Comparison of ENCODE assay signal across 8 mouse cellular contexts in the genomic region with DNA sequence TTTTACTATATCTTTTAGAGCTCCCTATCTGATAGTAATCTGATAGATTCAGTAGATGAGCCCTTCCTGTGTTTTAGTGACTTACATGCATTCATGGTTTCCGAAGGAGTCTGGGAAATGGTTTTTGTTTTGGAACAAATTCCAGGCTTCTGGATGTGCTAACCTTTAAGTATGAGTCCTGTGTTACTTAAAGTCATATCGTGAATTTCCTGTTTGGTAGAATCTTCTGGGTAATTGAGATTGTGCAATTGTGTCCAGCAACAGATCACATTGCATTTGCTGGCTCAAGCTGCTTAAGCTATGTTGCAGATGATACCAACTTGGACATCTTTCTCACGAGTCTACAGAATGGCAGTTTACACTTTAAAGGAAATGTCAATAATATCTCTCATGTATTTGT. TPM values are rescaled to one million over a fixed set of nuclear protein-coding genes. Genes with fewer than 3 reads are reported as not detected.
DNase-seq lines count a peak whose midpoint lies in the region; ATAC-seq and TF ChIP-seq lines count a peak whose summit lies in the region.

No protein-coding gene starts in this region.

- 0 out of 2 replicates have a peak, but pooled peaks cover 7% of the 10 kb centered on the region for H3K27me3 ChIP-seq in heart, embryonic 12.5 days (replicated peaks)
- H3K27me3 ChIP-seq in ES-Bruce4 (ENCODE audit: control insufficient read depth, insufficient read depth, low read length, poor library complexity, severe bottlenecking): no peaks in the 10 kb centered on the region
- peaks cover 22% of the 10 kb centered on the region for H3K27me3 ChIP-seq in hindbrain, embryonic 10.5 days (ENCODE audit: insufficient read depth, poor library complexity, severe bottlenecking)

- DNase-seq in heart, postnatal 25 days (ENCODE audit: low spot score): no peak
- no peak for DNase-seq in hindbrain, embryonic 10.5 days (ENCODE audit: low spot score)
- DNase-seq in lung, postnatal 25 days (ENCODE audit: low spot score): peak; percentile 46
- no peak for DNase-seq in frontal cortex, postnatal 10 days (ENCODE audit: low spot score in 2 of 2)
- no peak for DNase-seq in adrenal gland, postnatal 25 days

- TF ChIP-seq POLR2A in ES-Bruce4 (IDR thresholded peaks at IDR 0.05; ENCODE audit: insufficient read depth, low read length): no peak

- no peak overlapping the region; the same call in 1 of the 2 replicates for H3K27ac ChIP-seq in heart, embryonic 12.5 days (ENCODE audit: poor library complexity, severe bottlenecking)
- no peak overlapping the region for H3K27ac ChIP-seq in ES-Bruce4 (ENCODE audit: insufficient read depth, low read length)
- no peak overlapping the region for H3K27ac ChIP-seq in hindbrain, embryonic 10.5 days

- no peak for TF ChIP-seq CTCF in ES-Bruce4 (IDR thresholded peaks at IDR 0.05; ENCODE audit: low read depth, low read length)

- H3K36me3 ChIP-seq in heart, embryonic 12.5 days: peaks cover 3% of the 10 kb centered on the region; the same call in 1 of the 2 replicates
- H3K36me3 ChIP-seq in ES-Bruce4 (ENCODE audit: control insufficient read depth, insufficient read depth, low read length, poor library complexity, severe bottlenecking): peaks cover 3% of the 10 kb centered on the region; the same call in 1 of the 2 replicates
- no peaks in the 10 kb centered on the region for H3K36me3 ChIP-seq in hindbrain, embryonic 10.5 days

- TF ChIP-seq EP300 in ES-Bruce4 (IDR thresholded peaks at IDR 0.05; ENCODE audit: insufficient read depth, low read depth, low read length): no peak

- peaks cover 59% of the 10 kb centered on the region for H3K4me1 ChIP-seq in heart, embryonic 12.5 days (replicated peaks)
- peaks cover 6% of the 10 kb centered on the region for H3K4me1 ChIP-seq in ES-Bruce4 (ENCODE audit: control insufficient read depth, insufficient read depth, low read length)
- peaks cover 55% of the 10 kb centered on the region for H3K4me1 ChIP-seq in hindbrain, embryonic 10.5 days (replicated peaks)

- H3K4me2 ChIP-seq in heart, embryonic 12.5 days: peak overlapping the region; percentile 88

- peak overlapping the region; percentile 93 for H3K4me3 ChIP-seq in heart, embryonic 12.5 days
- H3K4me3 ChIP-seq in ES-Bruce4 (ENCODE audit: low read depth, low read length): no peak overlapping the region
- H3K4me3 ChIP-seq in hindbrain, embryonic 10.5 days: peak overlapping the region; percentile 98

- intact Hi-C loops in heart, postnatal 25 days (cut with DNase I): loop anchor here (5.0 to 10.0 kb wide), 2 partner anchors 52 to 314 kb away; a partner anchor contains a TSS

- peak overlapping the region; percentile 96 for H3K9ac ChIP-seq in heart, embryonic 12.5 days
- peak overlapping the region; percentile 91 for H3K9ac ChIP-seq in ES-Bruce4 (ENCODE audit: low read depth, poor library complexity, severe bottlenecking)

- ATAC-seq in heart, embryonic 12.5 days (ENCODE audit: insufficient number of reproducible peaks, low FRiP score): no peak
- ATAC-seq in inflammation-experienced regulatory T-cells, adult 6 months: no peak

- no peaks in the 10 kb centered on the region for H3K9me3 ChIP-seq in heart, embryonic 12.5 days (replicated peaks)
- no peaks in the 10 kb centered on the region for H3K9me3 ChIP-seq in ES-Bruce4 (replicated peaks; ENCODE audit: control insufficient read depth, insufficient read depth, low read length, poor library complexity, severe bottlenecking)
- H3K9me3 ChIP-seq in hindbrain, embryonic 10.5 days: no peaks in the 10 kb centered on the region

- WGBS in heart, embryonic 12.5 days: 45% methylated on average over 3 of the region's 3 CpGs
- 63% methylated on average over 3 of the region's 3 CpGs for WGBS in hindbrain, embryonic 10.5 days

RNA-seq across cellular contexts. Expression of a gene that starts 2.0 kb away (rescaled TPM):
- 37.1 and 38.6 TPM in 2 replicates for polyA plus RNA-seq in heart, embryonic 12.5 days (2016; fragmentation: Nextera tagmentation; extraction: Ambion mirVana)
- 10 to 100 TPM; 55.0 to 55.8 TPM for total RNA-seq in heart, postnatal 25 days (2021)
- polyA plus RNA-seq in ES-Bruce4 (2011; ENCODE audit: insufficient read depth, insufficient read length, low read depth, missing spikeins): 70.3 and 78.5 TPM in 2 replicates
- 39.2 and 43.9 TPM in 2 replicates for polyA plus RNA-seq in hindbrain, embryonic 10.5 days (2016; fragmentation: Nextera tagmentation; extraction: Ambion mirVana)
- 82.6 and 88.6 TPM in 2 replicates for total RNA-seq in adrenal gland, postnatal 25 days (2021)
- 10 to 100 TPM; 17.7 to 24.5 (median 24.2) TPM for polyA plus RNA-seq in inflammation-experienced regulatory T-cells, adult 6 months (2017; shearing (Covaris generic))

RNA-seq across cellular contexts. Expression of a gene that starts 3.1 kb away (rescaled TPM):
- 0.22 and 0.57 TPM in 2 replicates for polyA plus RNA-seq in heart, embryonic 12.5 days (2016; fragmentation: Nextera tagmentation; extraction: Ambion mirVana)
- total RNA-seq in heart, postnatal 25 days (2021): under 1 TPM; 0.16 to 0.78 TPM
- 1.2 and 2.3 TPM in 2 replicates for polyA plus RNA-seq in ES-Bruce4 (2011; ENCODE audit: insufficient read depth, insufficient read length, low read depth, missing spikeins)
- polyA plus RNA-seq in hindbrain, embryonic 10.5 days (2016; fragmentation: Nextera tagmentation; extraction: Ambion mirVana): 0.41 and 0.51 TPM in 2 replicates
- 1.9 TPM in 1 of 2 replicates, not detected in the other for total RNA-seq in adrenal gland, postnatal 25 days (2021)
- under 1 TPM; 0.21 to 0.88 (median 0.87) TPM for polyA plus RNA-seq in inflammation-experienced regulatory T-cells, adult 6 months (2017; shearing (Covaris generic))

RNA-seq across cellular contexts. Expression of a gene that starts 32.8 kb away (rescaled TPM):
- polyA plus RNA-seq in heart, embryonic 12.5 days (2016; fragmentation: Nextera tagmentation; extraction: Ambion mirVana): 3.1 and 3.3 TPM in 2 replicates
- total RNA-seq in heart, postnatal 25 days (2021): under 1 TPM in 1 of 2 experiments, not detected in 1; 0.88 TPM
- 8.5 and 8.8 TPM in 2 replicates for polyA plus RNA-seq in ES-Bruce4 (2011; ENCODE audit: insufficient read depth, insufficient read length, low read depth, missing spikeins)
- 1.4 and 3.2 TPM in 2 replicates for polyA plus RNA-seq in hindbrain, embryonic 10.5 days (2016; fragmentation: Nextera tagmentation; extraction: Ambion mirVana)
- total RNA-seq in adrenal gland, postnatal 25 days (2021): 1.7 and 2.2 TPM in 2 replicates
- polyA plus RNA-seq in inflammation-experienced regulatory T-cells, adult 6 months (2017; shearing (Covaris generic)): 10 to 100 TPM in 2 of 3 experiments, 1 to 10 TPM in 1; 6.0 to 13.5 (median 11.2) TPM
